Mouse (Mus musculus): ENCODE measurements at regions not wholly inside any gene's neighbourhood (a gene's known extent, or its start where the extent isn't known, plus 50 kb on each side); places are given as distances from the start of the nearest gene placed in this dataset.
A peak's percentile ranks its signal among the peaks of the same experiment; 100 is the strongest.

- WGBS, result 90% methylated on average over 3 of the region's 3 CpGs
- no peak overlapping the region for H3K9ac ChIP-seq (replicated peaks; ENCODE audit: low read depth, low read length)
Observed at GRCm38 (mm10) chr6:100117084-100117483, 170.2 kb downstream of the Rybp start.

GRCm38 (mm10) chr6:100113393-100114137, 173.7 kb downstream of the Rybp start:
- no peak overlapping the region for H3K9ac ChIP-seq (replicated peaks; ENCODE audit: low read depth, low read length)
- ATAC-seq (ENCODE audit: insufficient number of reproducible peaks, insufficient read depth, low FRiP score, low read depth), result 0 out of 2 replicates have a peak, but pooled peaks have one; percentile 19
- 39% methylated on average over 4 of the region's 4 CpGs for WGBS
- H3K36me3 ChIP-seq (ENCODE audit: control insufficient read depth, insufficient read depth, low read length), result no peaks in the 10 kb centered on the region
- no peak overlapping the region for H3K4me2 ChIP-seq (replicated peaks; ENCODE audit: low read depth, low read length)
- peaks cover 14% of the 10 kb centered on the region; the same call in 1 of the 2 replicates for H3K4me1 ChIP-seq (ENCODE audit: control insufficient read depth, insufficient read depth, low read length)
- no peaks in the 10 kb centered on the region for H3K27me3 ChIP-seq (ENCODE audit: control insufficient read depth, insufficient read depth, low read length)
- no peaks in the 10 kb centered on the region for H3K9me3 ChIP-seq (ENCODE audit: control insufficient read depth, low read depth, low read length)
- no peak overlapping the region for H3K4me3 ChIP-seq (ENCODE audit: low read depth, low read length)
- no peak overlapping the region for H3K27ac ChIP-seq (ENCODE audit: low read length)

More at GRCm38 (mm10) chr6:100117084-100117483, 170.2 kb downstream of the Rybp start:
- H3K4me1 ChIP-seq (ENCODE audit: control insufficient read depth, insufficient read depth, low read length), result peaks cover 10% of the 10 kb centered on the region; the same call in 1 of the 2 replicates
- H3K27ac ChIP-seq (ENCODE audit: low read length), result no peak overlapping the region
- no peaks in the 10 kb centered on the region for H3K27me3 ChIP-seq (ENCODE audit: control insufficient read depth, insufficient read depth, low read length)
- no peak overlapping the region for H3K4me3 ChIP-seq (ENCODE audit: low read depth, low read length)
- H3K36me3 ChIP-seq (ENCODE audit: control insufficient read depth, insufficient read depth, low read length), result no peaks in the 10 kb centered on the region
- H3K4me2 ChIP-seq (replicated peaks; ENCODE audit: low read depth, low read length), result no peak overlapping the region
- no peaks in the 10 kb centered on the region for H3K9me3 ChIP-seq (ENCODE audit: control insufficient read depth, low read depth, low read length)
- ATAC-seq (ENCODE audit: insufficient number of reproducible peaks, insufficient read depth, low FRiP score, low read depth), result no peak

- ATAC-seq (ENCODE audit: insufficient number of reproducible peaks, insufficient read depth, low FRiP score, low read depth), result no peak
- peaks cover 14% of the 10 kb centered on the region; the same call in 1 of the 2 replicates for H3K4me1 ChIP-seq (ENCODE audit: control insufficient read depth, insufficient read depth, low read length)
- WGBS, result 77% methylated on average over 2 of the region's 2 CpGs
- no peaks in the 10 kb centered on the region for H3K27me3 ChIP-seq (ENCODE audit: control insufficient read depth, insufficient read depth, low read length)
- H3K4me2 ChIP-seq (replicated peaks; ENCODE audit: low read depth, low read length), result no peak overlapping the region
- no peak overlapping the region for H3K9ac ChIP-seq (replicated peaks; ENCODE audit: low read depth, low read length)
- H3K4me3 ChIP-seq (ENCODE audit: low read depth, low read length), result no peak overlapping the region
- no peak overlapping the region for H3K27ac ChIP-seq (ENCODE audit: low read length)
- H3K36me3 ChIP-seq (ENCODE audit: control insufficient read depth, insufficient read depth, low read length), result no peaks in the 10 kb centered on the region
- no peaks in the 10 kb centered on the region for H3K9me3 ChIP-seq (ENCODE audit: control insufficient read depth, low read depth, low read length)
Observed at GRCm38 (mm10) chr6:100110981-100111660, 176.2 kb downstream of the Rybp start.

- no peak overlapping the region for H3K4me2 ChIP-seq (replicated peaks; ENCODE audit: low read depth, low read length)
- ATAC-seq (ENCODE audit: insufficient number of reproducible peaks, insufficient read depth, low FRiP score, low read depth), result 0 out of 2 replicates have a peak, but pooled peaks have one; percentile 29
- H3K4me1 ChIP-seq (ENCODE audit: control insufficient read depth, insufficient read depth, low read length), result peaks cover 14% of the 10 kb centered on the region; the same call in 1 of the 2 replicates
- 32% methylated on average over 7 of the region's 7 CpGs for WGBS
- H3K9me3 ChIP-seq (ENCODE audit: control insufficient read depth, low read depth, low read length), result no peaks in the 10 kb centered on the region
- no peak overlapping the region for H3K9ac ChIP-seq (replicated peaks; ENCODE audit: low read depth, low read length)
- H3K4me3 ChIP-seq (ENCODE audit: low read depth, low read length), result no peak overlapping the region
- no peak overlapping the region for H3K27ac ChIP-seq (ENCODE audit: low read length)
- H3K27me3 ChIP-seq (ENCODE audit: control insufficient read depth, insufficient read depth, low read length), result no peaks in the 10 kb centered on the region
- no peaks in the 10 kb centered on the region for H3K36me3 ChIP-seq (ENCODE audit: control insufficient read depth, insufficient read depth, low read length)
Observed at GRCm38 (mm10) chr6:100109979-100110378, 177.3 kb downstream of the Rybp start.

GRCm38 (mm10) chr6:100109351-100109750, 177.9 kb downstream of the Rybp start:
- Histone ChIP-seq H3K4me3 (ENCODE audit: low read depth, low read length) (no peak overlapping the region), H3K4me1 (ENCODE audit: control insufficient read depth, insufficient read depth, low read length) (peaks cover 14% of the 10 kb centered on the region; the same call in 1 of the 2 replicates), H3K27me3 (ENCODE audit: control insufficient read depth, insufficient read depth, low read length) (no peaks in the 10 kb centered on the region), H3K4me2 (replicated peaks; ENCODE audit: low read depth, low read length) (no peak overlapping the region), H3K27ac (ENCODE audit: low read length) (no peak overlapping the region), H3K9ac (replicated peaks; ENCODE audit: low read depth, low read length) (no peak overlapping the region), H3K9me3 (ENCODE audit: control insufficient read depth, low read depth, low read length) (no peaks in the 10 kb centered on the region), H3K36me3 (ENCODE audit: control insufficient read depth, insufficient read depth, low read length) (no peaks in the 10 kb centered on the region)
- 0 out of 2 replicates have a peak, but pooled peaks have one; percentile 3 for ATAC-seq (ENCODE audit: insufficient number of reproducible peaks, insufficient read depth, low FRiP score, low read depth)
- WGBS, result 71% methylated on average over 3 of the region's 3 CpGs

- no peaks in the 10 kb centered on the region for H3K27me3 ChIP-seq (ENCODE audit: control insufficient read depth, insufficient read depth, low read length)
- no peaks in the 10 kb centered on the region for H3K9me3 ChIP-seq (ENCODE audit: control insufficient read depth, low read depth, low read length)
- no peak overlapping the region for H3K9ac ChIP-seq (replicated peaks; ENCODE audit: low read depth, low read length)
- ATAC-seq (ENCODE audit: insufficient number of reproducible peaks, insufficient read depth, low FRiP score, low read depth), result no peak
- 65% methylated on average over 3 of the region's 3 CpGs for WGBS
- no peaks in the 10 kb centered on the region for H3K36me3 ChIP-seq (ENCODE audit: control insufficient read depth, insufficient read depth, low read length)
- peaks cover 4% of the 10 kb centered on the region; the same call in 1 of the 2 replicates for H3K4me1 ChIP-seq (ENCODE audit: control insufficient read depth, insufficient read depth, low read length)
- H3K4me3 ChIP-seq (ENCODE audit: low read depth, low read length), result no peak overlapping the region
- H3K4me2 ChIP-seq (replicated peaks; ENCODE audit: low read depth, low read length), result no peak overlapping the region
- H3K27ac ChIP-seq (ENCODE audit: low read length), result no peak overlapping the region
Observed at GRCm38 (mm10) chr6:100107508-100107907, 179.8 kb downstream of the Rybp start.

- Histone ChIP-seq H3K27ac (ENCODE audit: low read length) (no peak overlapping the region), H3K9me3 (ENCODE audit: control insufficient read depth, low read depth, low read length) (no peaks in the 10 kb centered on the region), H3K4me3 (ENCODE audit: low read depth, low read length) (no peak overlapping the region), H3K4me2 (replicated peaks; ENCODE audit: low read depth, low read length) (no peak overlapping the region), H3K4me1 (ENCODE audit: control insufficient read depth, insufficient read depth, low read length) (peaks cover 4% of the 10 kb centered on the region; the same call in 1 of the 2 replicates), H3K27me3 (ENCODE audit: control insufficient read depth, insufficient read depth, low read length) (no peaks in the 10 kb centered on the region), H3K36me3 (ENCODE audit: control insufficient read depth, insufficient read depth, low read length) (no peaks in the 10 kb centered on the region), H3K9ac (replicated peaks; ENCODE audit: low read depth, low read length) (no peak overlapping the region)
- WGBS, result 87% methylated on average over 5 of the region's 5 CpGs
- ATAC-seq (ENCODE audit: insufficient number of reproducible peaks, insufficient read depth, low FRiP score, low read depth), result no peak
Observed at GRCm38 (mm10) chr6:100107066-100107465, 180.2 kb downstream of the Rybp start.

GRCm38 (mm10) chr6:100100565-100101133, 186.6 kb downstream of the Rybp start:
- no peak overlapping the region for H3K9ac ChIP-seq (replicated peaks; ENCODE audit: low read depth, low read length)
- no peak for ATAC-seq (ENCODE audit: insufficient number of reproducible peaks, insufficient read depth, low FRiP score, low read depth)
- WGBS, result 77% methylated on average over 4 of the region's 4 CpGs

More at GRCm38 (mm10) chr6:100100565-100101133, 186.6 kb downstream of the Rybp start:
- Histone ChIP-seq H3K36me3 (ENCODE audit: control insufficient read depth, insufficient read depth, low read length) (no peaks in the 10 kb centered on the region), H3K4me1 (ENCODE audit: control insufficient read depth, insufficient read depth, low read length) (0 out of 2 replicates have a peak, but pooled peaks cover 3% of the 10 kb centered on the region), H3K27ac (ENCODE audit: low read length) (no peak overlapping the region), H3K4me2 (replicated peaks; ENCODE audit: low read depth, low read length) (no peak overlapping the region), H3K27me3 (ENCODE audit: control insufficient read depth, insufficient read depth, low read length) (no peaks in the 10 kb centered on the region), H3K9me3 (ENCODE audit: control insufficient read depth, low read depth, low read length) (no peaks in the 10 kb centered on the region), H3K4me3 (ENCODE audit: low read depth, low read length) (no peak overlapping the region)
